Mouse (Mus musculus) induced T-regulatory cell, adult 2 months (primary cell): ENCODE measurements at regions not wholly inside any gene's neighbourhood (a gene's known extent, or its start where the extent isn't known, plus 50 kb on each side); places are given as distances from the start of the nearest gene placed in this dataset.

Source experiments
- DNase-seq: peaks from one replicate; pipeline ENCODE4 v3.0.0-alpha.2; 2012; ENCODE audit warnings: low read depth

DNA sequence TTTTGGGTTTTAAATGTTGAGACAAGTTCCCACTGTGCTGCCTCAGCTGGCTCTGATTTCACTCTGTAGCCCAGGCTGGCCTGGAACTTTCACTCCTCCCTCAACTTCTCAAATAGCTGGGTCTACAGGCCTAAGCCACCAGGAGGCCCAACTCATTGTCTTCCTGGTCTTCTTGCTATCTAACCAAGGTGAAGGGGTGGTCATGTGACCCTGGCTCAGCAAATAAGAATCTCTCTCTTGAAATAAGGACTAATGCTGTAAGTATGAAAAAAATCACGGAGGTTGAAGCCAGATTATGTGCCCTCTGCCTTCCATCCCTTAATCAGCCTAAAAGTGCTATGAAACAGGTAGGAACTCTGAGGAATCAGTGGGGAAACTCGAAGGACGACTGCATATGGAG is 208.7 kb upstream of the Rreb1 start:
- DNase-seq = no peak

- DNase-seq = no peak
Measured at GRCm38 (mm10) chr13:37572983-37573382, 205.2 kb upstream of the Rreb1 start.

DNA sequence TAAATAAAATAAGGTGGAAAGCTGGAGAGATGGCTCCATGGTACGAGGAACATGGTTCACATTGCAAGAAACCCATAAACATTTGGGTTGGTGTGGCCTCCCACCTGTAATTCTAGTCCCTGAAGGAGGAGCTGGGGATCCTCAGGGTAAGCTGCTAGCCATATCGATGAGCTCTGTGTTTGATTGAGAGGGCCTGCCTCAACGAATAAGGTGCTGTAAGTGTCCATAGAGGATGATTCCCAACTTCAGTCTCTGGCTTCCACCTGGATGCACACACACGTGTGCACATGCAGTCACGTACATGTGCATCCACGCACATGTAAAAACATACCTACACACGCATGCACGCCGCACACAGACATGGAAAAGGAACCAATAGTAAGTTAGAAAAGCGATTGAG is 199.0 kb upstream of the Rreb1 start:
- no peak for DNase-seq

- DNase-seq = no peak
Measured at GRCm38 (mm10) chr13:37579775-37580174, 198.4 kb upstream of the Rreb1 start.

GRCm38 (mm10) chr13:37580806-37581205 is 197.4 kb upstream of the Rreb1 start:
- peak; percentile 24 for DNase-seq

- DNase-seq = no peak
Measured at GRCm38 (mm10) chr13:37581374-37581773, 196.8 kb upstream of the Rreb1 start.

DNA sequence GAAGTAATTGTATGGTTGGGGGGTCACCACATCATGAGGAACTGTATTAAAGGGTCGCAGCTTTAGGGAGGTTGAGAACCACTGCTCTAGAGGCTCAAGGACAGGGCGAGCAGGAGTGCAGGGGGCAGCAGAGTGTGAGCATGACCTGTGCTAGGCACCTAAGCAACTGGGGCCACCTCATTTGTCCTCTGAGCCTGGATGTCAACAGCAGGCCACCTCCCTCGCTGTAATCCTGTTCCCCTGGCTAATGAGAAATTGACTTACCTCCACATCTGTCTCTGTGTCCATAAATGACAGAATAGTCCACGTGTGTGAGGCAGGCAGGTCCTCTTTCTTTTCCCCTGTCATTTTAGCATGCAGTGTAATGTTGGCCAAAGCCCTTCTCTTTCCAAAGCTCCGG is 192.7 kb upstream of the Rreb1 start:
- DNase-seq = no peak

- no peak for DNase-seq
Measured at GRCm38 (mm10) chr13:37586511-37586910, 191.7 kb upstream of the Rreb1 start.

GRCm38 (mm10) chr13:37587911-37588310 is 190.3 kb upstream of the Rreb1 start:
- DNase-seq = no peak

DNA sequence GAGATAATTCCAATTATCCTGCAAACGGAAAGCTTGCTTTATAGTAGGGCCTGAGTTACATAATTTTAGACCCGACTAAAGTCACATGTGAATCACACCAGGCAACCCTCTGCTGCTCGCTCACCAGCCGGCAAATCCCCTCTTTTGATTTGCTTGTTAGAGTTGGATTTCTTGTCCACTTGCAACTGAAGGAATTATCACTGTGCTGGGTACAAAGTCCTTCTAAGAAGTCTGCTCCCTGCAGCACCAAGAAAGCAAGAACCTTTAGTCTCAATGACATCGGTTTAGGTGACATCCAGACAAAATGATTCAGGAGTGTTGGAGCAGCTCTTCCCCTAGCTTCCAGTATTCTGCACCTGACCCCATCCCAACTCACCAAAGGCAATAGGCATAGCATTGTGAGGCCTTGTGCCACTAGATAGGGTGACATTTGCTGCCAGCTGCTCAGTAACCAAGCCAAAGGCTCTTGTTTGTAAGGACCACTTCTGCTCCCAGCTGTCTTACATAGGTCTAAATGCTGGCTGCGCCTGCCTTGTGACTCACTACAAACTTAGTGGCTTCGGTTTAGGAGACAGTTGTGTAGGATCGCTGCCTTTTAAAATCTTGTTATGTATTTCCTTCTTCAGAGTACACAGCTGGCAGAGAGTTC is 189.5 kb upstream of the Rreb1 start:
- no peak for DNase-seq

DNA sequence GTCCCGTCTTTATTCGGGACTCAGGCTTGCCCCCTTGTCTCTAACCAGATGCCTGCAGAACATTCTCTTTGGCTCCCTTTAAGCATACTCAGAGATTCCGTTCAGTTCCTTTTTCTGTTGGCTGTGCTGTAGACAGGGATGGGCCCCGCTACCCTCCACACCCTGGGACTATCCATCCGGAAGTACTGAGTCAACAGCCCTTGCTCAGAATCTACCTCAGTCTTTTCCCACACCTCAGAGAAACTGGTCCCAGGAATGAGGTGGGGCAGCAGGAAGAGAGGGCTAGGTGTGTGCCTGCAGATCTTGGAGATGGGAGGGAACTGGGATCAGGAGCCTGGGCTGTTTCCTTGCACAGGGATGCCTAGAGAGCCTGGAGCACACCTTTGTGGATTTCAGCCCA is 186.1 kb upstream of the Rreb1 start:
- no peak for DNase-seq

DNA sequence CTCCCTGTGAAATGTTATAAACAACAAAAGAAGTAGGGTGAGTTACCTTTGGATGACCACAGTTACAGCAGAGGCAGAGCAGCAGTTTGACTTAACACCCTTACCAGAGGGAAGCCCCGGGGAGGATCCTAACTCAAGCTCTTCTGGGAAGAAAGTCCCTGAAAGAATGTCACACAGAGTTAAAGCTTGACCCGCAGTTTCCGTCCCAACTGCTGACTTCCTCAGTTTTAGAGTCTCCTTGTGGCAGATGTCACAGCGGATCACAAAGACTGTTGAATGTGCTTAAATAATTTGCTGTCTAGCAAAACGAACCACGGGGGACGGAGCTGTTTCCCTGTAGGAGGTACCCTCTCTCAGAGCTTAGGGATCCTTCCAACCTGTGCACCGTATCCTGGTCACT is 183.0 kb upstream of the Rreb1 start:
- DNase-seq = no peak

GRCm38 (mm10) chr13:37597575-37597974 is 180.6 kb upstream of the Rreb1 start:
- DNase-seq = no peak

DNA sequence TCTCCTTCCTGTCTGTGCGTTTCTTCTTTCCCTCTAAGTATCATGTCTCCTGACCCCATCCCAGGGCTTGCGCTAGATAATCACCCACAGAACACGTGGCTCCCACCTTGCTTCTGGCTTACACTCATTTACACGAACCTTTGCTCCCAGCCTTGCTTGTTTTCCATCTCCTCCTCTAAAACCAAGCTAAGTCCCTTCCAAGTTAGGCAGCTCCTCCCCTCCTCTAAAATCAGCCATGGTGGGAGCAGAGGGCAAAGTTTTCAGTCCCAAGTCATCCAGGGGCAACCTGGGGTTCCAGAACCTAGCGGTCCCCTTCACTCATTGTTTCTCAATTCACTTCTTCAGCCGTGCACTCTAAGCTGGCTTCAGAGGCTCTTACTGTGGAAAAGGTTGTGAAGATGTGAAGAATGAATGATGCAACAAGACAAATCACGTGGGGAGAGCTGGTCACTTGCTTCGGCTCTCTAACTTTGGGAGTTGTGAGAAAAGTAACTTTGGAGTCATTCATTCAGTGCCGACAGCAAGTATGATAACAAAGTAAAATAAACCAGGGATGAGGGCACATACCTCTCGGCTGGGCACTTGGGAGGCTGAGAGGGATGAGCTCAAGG is 179.9 kb upstream of the Rreb1 start:
- DNase-seq = no peak

DNA sequence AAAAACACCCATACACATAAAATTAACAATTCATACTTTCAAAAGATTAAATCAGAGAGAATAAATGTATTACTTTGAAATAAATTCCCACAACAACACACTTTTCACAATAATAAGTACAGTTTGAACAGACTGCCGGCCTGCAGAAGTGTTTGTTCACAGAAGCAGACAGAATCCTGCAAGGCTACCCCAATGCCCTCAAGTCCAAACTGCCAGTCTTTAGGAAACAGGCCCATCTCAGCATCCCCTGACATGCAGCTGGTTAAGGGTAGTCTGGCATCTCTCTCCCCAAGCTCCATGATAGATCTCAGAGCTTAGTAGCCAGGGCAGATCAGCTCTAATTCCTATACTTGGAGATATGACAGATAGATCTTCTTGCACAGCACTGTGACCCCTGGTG is 178.5 kb upstream of the Rreb1 start:
- DNase-seq = no peak

DNA sequence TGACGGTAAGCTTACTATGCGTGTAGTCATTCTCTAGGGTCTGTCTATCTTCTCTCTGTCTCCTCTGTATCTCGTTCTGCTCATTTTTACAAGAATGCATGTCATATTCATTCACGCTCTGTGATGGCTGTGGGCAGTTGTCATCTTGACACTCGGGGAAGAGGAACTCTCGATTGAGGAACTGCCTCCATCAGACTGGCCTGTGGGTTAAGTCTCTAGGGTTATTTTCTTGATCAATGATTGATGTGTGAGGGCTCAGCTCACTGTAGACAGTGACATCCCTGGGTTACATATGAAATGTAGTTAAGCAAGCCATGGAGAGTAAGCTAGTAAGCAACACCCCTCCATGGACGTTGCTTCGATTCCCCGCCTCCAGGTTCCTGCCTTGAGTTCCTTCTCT is 178.0 kb upstream of the Rreb1 start:
- DNase-seq = no peak

DNA sequence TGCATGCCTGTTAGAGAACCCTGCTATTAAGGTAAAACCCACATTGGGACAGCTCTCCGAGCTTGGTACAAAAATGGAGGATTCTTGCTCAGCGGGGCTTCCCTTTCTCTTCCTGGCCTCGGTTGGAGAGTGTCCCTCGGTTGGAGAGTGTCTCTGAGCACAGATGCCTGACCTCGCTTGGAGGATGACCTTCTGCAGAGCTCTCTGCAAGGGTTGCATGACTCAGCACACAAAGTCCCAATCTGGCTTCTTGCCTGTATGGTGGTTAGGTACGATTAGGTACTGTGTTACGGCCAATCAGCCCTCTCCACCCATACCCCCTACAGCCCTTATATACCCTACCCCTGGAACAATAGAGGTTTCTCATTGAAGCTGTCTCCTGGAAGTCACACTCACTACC is 177.1 kb upstream of the Rreb1 start:
- DNase-seq = no peak

GRCm38 (mm10) chr13:37602256-37602655 is 175.9 kb upstream of the Rreb1 start:
- DNase-seq = no peak

DNA sequence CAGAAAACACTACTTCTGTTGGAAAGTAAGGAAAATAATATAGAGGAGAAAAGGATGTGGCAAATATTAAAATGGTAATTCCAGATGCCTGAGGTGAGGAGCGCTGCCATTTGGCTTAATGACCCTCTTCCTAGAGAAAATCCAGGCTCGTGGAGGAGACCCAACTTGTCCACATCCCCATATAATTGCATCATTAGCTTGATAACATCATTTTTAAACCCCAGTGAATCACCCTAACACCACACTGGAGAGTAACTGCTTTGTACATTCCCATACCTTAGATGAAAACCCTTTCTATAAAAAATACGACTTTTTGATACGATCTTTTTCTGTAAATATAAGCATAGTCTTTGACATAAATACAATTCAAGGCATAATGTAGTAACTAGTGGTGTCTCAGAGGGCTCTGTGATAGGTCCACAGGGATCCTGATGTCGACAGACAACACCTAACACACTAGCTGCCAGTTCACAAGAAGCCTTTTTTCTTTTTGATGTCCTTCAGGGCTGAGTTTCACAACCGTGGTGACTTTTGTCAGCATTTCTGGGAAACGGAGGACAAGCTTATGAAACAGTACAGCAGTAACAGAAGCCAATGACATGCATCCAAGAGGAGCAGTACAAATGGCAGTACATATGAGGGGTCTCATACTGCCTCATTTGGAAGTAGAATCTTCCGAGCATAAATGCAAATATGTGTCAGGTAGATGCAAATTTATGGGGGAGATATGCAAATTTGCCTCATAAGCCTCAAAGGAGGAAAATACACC is 174.8 kb upstream of the Rreb1 start:
- no peak for DNase-seq

DNA sequence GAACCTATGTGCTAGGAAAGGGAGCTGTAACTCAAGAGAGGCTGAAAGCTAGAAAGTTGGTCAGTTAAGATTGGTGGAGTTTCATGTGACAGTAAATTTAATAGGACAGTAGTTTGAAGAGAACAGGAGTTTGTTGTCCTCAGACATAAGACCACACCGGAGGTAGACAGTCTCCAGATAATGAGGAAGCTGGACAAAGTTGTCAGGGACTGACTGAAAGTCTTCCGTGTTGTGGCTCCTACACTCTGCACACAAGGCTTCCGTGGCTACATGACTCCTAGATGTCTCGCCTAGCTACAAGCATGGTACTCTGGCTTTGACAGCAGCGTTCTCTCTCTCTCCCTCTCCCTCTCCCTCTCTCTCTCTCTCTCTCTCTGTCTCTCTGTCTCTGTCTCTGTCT is 171.9 kb upstream of the Rreb1 start:
- no peak for DNase-seq

- DNase-seq = no peak
Measured at GRCm38 (mm10) chr13:37609085-37609484, 169.1 kb upstream of the Rreb1 start.

DNA sequence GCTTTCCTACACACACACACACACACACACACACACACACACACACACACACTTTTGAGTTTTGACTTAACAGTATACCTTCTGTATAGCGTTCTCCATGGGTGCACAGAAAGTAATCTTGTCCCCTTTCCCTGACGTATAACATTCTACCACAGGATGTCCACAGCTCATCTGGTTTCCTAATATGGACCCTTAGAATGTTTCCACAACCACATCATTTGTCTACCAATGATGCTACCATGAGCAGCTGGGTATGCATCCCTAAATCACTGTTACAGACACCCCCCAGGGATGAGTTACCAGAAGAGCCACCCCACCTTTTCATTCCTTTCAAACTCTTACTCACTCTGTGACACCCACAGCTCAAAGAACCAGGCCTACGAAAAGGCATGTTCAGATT is 166.8 kb upstream of the Rreb1 start:
- no peak for DNase-seq

DNA sequence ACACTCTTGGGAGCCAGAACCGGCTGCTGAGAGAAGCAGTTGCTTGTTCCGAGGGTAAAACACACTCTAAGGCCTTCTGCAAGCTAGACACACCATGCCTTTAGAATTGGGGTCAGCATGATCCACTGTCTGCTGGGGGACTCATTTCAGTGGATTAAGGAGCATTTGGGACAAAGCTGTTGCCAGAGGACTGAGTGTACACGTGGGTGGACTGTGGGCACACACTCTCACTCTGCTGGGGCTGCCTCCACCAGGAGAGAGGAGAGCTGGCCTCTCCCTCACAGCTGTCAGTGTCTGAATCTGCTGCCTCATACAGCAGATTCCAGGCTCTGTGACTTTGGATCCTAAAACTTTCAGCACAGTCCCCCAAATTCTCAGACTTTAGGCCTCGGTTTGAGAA is 161.2 kb upstream of the Rreb1 start:
- no peak for DNase-seq
